Mouse (Mus musculus) macrophage (primary cell): Measurements from ENCODE around the gene Abca12. TPM values are rescaled to one million over a fixed set of nuclear protein-coding genes. Genes with fewer than 3 reads are reported as not detected.

ENCODE experiments used
- H3K27ac ChIP-seq: fragments of 350-480 bp; formaldehyde crosslinking; 2 replicates; pipeline ENCODE4 v1.9.0; 2021
- H3K36me3 ChIP-seq: fragments of 350-480 bp; formaldehyde crosslinking; 2 replicates; pipeline ENCODE4 v1.9.0; 2021; ENCODE audit errors: inconsistent target
- H3K4me3 ChIP-seq: fragments of 350-480 bp; formaldehyde crosslinking; 2 replicates; pipeline ENCODE4 v1.9.0; 2021; ENCODE audit errors: inconsistent target
- H3K79me2 ChIP-seq: fragments of 350-480 bp; formaldehyde crosslinking; 2 replicates; pipeline ENCODE4 v1.9.0; 2021; ENCODE audit errors: inconsistent target
- WGBS: methylation state at CpG from one replicate; pipeline ENCODE4 v1.1.7; 2026; ENCODE audit warnings: inconsistent platforms; ENCODE audit not compliant: missing documents; 5-methylcytosine and 5-hydroxymethylcytosine counted together
- polyA plus RNA-seq: library from polyadenylated mRNA; stranded (reverse); fragments of 250-400 nt; gene quantifications from 3 replicates; pipeline ENCODE4 v1.2.4, GENCODE M21; 2018; ENCODE audit warnings: inconsistent platforms

Gene Abca12
- polyA plus RNA-seq, 1 experiment from 2014 or later: not detected

- no peaks in the 10 kb centered on the region for H3K79me2 ChIP-seq
- 88% methylated on average over 3 of the region's 3 CpGs for WGBS
- no peak overlapping the region for H3K27ac ChIP-seq
- H3K36me3 ChIP-seq: no peaks in the 10 kb centered on the region
- H3K4me3 ChIP-seq: no peak overlapping the region
Observed at GRCm38 (mm10) chr1:71291917-71292316, 122.8 kb downstream of the Abca12 start.

- WGBS: 9% methylated on average over 5 of the region's 5 CpGs
- Histone ChIP-seq H3K27ac (no peak overlapping the region), H3K79me2 (no peaks in the 10 kb centered on the region), H3K4me3 (no peak overlapping the region), H3K36me3 (no peaks in the 10 kb centered on the region)
Observed at GRCm38 (mm10) chr1:71289511-71289910, 125.2 kb downstream of the Abca12 start.

GRCm38 (mm10) chr1:71276940-71277339 lies 137.8 kb downstream of the Abca12 start:
- H3K27ac ChIP-seq: no peak overlapping the region
- H3K36me3 ChIP-seq: no peaks in the 10 kb centered on the region
- 72% methylated on average over 5 of the region's 5 CpGs for WGBS
- no peaks in the 10 kb centered on the region for H3K79me2 ChIP-seq
- H3K4me3 ChIP-seq: no peak overlapping the region

DNA sequence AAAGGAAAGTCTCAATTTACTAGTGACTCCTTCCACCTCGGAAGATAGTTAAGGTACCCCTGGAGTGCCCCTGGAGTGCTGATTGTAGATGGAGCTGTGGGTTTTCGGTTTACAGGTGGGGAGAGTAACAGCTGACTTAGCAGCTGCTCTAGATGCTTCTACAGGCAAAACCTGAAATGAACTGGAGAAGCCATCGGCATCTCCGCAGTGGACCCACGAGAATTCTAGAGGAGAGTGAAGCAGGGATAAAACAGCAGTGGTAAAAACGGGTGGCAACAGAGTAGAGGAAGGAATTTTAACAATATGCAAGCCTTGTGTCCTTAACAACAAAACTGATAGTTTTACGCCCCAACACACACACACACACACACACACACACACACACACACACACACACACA lies 142.2 kb downstream of the Abca12 start:
- Histone ChIP-seq H3K27ac (no peak overlapping the region), H3K79me2 (no peaks in the 10 kb centered on the region), H3K36me3 (no peaks in the 10 kb centered on the region), H3K4me3 (no peak overlapping the region)
- 88% methylated on average over 7 of the region's 7 CpGs for WGBS

GRCm38 (mm10) chr1:71272077-71272476 lies 142.6 kb downstream of the Abca12 start:
- WGBS: 70% methylated on average over 8 of the region's 8 CpGs
- no peak overlapping the region for H3K27ac ChIP-seq
- H3K36me3 ChIP-seq: no peaks in the 10 kb centered on the region
- no peak overlapping the region for H3K4me3 ChIP-seq
- H3K79me2 ChIP-seq: no peaks in the 10 kb centered on the region

- H3K36me3 ChIP-seq: no peaks in the 10 kb centered on the region
- no peak overlapping the region for H3K4me3 ChIP-seq
- no peaks in the 10 kb centered on the region for H3K79me2 ChIP-seq
- H3K27ac ChIP-seq: no peak overlapping the region
- WGBS: 87% methylated on average over 3 of the region's 3 CpGs
Observed at GRCm38 (mm10) chr1:71270083-71270482, 144.6 kb downstream of the Abca12 start.

- Histone ChIP-seq H3K4me3 (no peak overlapping the region), H3K79me2 (no peaks in the 10 kb centered on the region), H3K36me3 (no peaks in the 10 kb centered on the region), H3K27ac (no peak overlapping the region)
- WGBS: 92% methylated on average over 8 of the region's 8 CpGs
Observed at GRCm38 (mm10) chr1:71266630-71267029, 148.1 kb downstream of the Abca12 start.

DNA sequence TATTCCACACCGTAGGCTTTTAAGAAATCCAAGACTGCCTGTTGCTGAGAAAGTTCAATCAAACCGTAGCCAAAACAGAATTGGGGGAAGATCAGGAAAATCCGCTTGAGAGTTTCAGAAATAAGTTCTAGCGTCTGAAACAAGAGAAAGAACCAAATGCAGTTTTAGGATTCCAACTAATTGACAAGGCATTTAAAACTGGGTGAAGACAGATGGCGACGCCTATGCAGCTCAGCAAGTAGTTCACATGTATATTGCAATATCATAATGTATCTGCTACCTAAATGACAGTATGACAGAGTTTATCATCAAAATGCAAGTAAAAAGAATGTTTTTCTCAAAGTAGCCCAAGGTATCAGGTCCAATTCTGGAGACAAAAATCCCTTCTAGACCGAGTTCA lies 151.2 kb downstream of the Abca12 start:
- Histone ChIP-seq H3K36me3 (no peaks in the 10 kb centered on the region), H3K4me3 (no peak overlapping the region), H3K27ac (no peak overlapping the region), H3K79me2 (no peaks in the 10 kb centered on the region)
- 95% methylated on average over 7 of the region's 7 CpGs for WGBS

DNA sequence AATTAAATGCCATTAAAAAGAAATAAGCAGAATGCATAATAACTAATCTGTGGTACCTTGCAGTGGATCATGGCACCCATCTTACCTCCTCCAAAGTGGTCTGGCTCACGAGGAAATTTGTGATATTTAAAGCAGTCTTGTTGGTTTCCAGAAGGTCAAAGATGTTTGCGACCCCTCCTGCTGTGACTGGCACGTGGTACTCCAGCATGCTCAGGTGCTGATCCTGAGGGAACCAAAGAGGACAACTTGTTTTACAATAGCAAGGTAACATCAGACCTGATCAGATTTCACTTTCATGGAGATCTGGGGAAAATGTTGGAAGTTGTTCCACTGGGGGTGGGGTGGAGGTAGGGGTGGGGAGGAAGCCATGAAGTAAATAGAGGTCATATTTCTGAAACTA lies 170.1 kb downstream of the Abca12 start:
- Histone ChIP-seq H3K79me2 (no peaks in the 10 kb centered on the region), H3K4me3 (no peak overlapping the region), H3K36me3 (no peaks in the 10 kb centered on the region), H3K27ac (no peak overlapping the region)
- 86% methylated on average over 3 of the region's 3 CpGs for WGBS

DNA sequence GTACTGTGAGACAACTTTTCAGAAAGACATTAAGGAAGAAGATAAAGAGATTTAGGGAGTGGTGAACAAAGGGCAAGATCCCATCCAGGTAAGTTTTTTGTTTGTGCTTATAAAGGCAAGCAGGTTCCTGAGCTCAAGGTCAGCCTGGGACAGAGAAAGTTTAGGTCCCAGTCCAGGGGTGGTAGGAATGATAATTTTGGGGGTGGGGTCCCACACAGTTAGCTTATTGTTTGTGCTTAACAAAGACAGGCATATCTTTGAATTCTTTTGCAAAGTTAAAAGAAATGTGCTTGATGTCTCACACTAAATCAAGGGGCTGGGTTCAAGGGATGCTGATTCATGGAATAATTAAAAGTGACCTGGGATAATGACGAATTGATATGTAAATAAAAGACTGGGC lies 173.3 kb downstream of the Abca12 start:
- Histone ChIP-seq H3K79me2 (no peaks in the 10 kb centered on the region), H3K27ac (no peak overlapping the region), H3K4me3 (no peak overlapping the region), H3K36me3 (no peaks in the 10 kb centered on the region)
- WGBS: 90% methylated on average over 1 of the region's 1 CpGs

- Histone ChIP-seq H3K36me3 (no peaks in the 10 kb centered on the region), H3K79me2 (no peaks in the 10 kb centered on the region), H3K27ac (no peak overlapping the region), H3K4me3 (no peak overlapping the region)
- WGBS: 73% methylated on average over 4 of the region's 4 CpGs
Observed at GRCm38 (mm10) chr1:71239586-71239985, 175.1 kb downstream of the Abca12 start.

DNA sequence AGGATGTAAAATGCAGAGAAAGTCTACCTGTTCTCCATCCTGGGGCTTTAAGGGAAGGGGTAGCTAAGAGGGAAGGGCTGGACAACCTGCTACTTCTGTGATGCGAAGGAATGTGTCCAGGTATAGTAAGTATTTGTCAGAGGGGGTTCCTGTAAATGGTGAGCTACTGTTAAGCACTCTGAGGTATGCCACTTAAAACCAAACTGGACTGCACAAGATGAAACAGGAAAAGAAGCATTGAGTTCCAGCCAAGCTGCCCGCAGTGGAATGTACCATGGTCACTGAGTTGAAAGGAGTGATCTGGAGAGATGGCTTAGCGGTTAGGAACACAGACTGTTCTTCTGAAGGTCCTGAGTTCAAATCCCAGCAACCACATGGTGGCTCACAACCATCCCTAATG lies 179.4 kb downstream of the Abca12 start:
- WGBS: 95% methylated on average over 3 of the region's 3 CpGs
- Histone ChIP-seq H3K4me3 (no peak overlapping the region), H3K36me3 (no peaks in the 10 kb centered on the region), H3K79me2 (no peaks in the 10 kb centered on the region), H3K27ac (no peak overlapping the region)

GRCm38 (mm10) chr1:71231211-71231610 lies 183.5 kb downstream of the Abca12 start:
- Histone ChIP-seq H3K36me3 (no peaks in the 10 kb centered on the region), H3K4me3 (no peak overlapping the region), H3K27ac (no peak overlapping the region), H3K79me2 (no peaks in the 10 kb centered on the region)
- 50% methylated on average over 2 of the region's 2 CpGs for WGBS

GRCm38 (mm10) chr1:71203581-71203980 lies 211.1 kb downstream of the Abca12 start:
- WGBS: 92% methylated on average over 4 of the region's 4 CpGs
- H3K36me3 ChIP-seq: no peaks in the 10 kb centered on the region
- H3K79me2 ChIP-seq: no peaks in the 10 kb centered on the region
- no peak overlapping the region for H3K27ac ChIP-seq
- no peak overlapping the region for H3K4me3 ChIP-seq

GRCm38 (mm10) chr1:71196191-71196590 lies 218.5 kb downstream of the Abca12 start:
- 96% methylated on average over 6 of the region's 6 CpGs for WGBS
- H3K36me3 ChIP-seq: no peaks in the 10 kb centered on the region
- no peak overlapping the region for H3K27ac ChIP-seq
- H3K4me3 ChIP-seq: no peak overlapping the region
- H3K79me2 ChIP-seq: no peaks in the 10 kb centered on the region

DNA sequence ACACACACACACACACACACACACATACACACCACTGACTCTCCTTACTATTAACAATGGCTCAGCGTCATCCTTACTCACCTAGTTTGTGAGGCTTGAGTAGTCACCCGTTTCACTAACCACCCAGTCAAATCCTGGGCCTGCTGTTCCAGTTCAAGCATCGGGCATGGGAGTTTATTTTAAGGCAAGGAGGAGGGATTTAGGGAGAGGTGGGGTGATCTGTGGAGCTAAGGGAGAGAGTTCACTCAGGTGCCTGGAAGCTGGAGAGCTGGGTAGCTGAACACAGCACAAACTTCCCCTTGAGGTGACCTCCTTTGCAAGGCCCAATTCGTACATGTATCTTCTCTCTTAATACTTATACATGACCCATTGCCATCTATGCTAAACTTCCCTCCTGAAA lies 219.4 kb downstream of the Abca12 start:
- H3K36me3 ChIP-seq: no peaks in the 10 kb centered on the region
- H3K4me3 ChIP-seq: no peak overlapping the region
- 92% methylated on average over 4 of the region's 4 CpGs for WGBS
- H3K27ac ChIP-seq: no peak overlapping the region
- H3K79me2 ChIP-seq: no peaks in the 10 kb centered on the region
